In the genomic region with DNA sequence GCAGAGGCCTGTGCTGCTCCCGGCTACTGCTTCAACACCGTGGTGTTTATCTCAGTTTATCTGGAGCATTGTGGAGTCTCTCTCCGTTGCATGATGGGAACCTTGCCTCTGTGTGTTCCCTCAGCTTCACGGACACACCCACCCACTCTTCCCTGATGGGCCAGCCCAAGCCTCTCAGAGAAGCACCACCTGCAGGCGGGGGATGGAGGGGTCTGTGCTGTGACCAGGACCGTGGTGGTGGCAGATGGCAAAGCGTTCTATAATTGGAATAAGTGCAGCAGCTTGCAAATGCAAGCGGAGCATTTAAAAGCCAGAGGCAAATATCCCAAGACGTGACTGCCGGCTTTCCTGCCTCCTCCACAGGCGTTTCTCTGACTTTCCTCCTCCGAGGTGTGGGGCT, we compare ENCODE assay signal across 9 mouse cellular contexts.
DNase-seq lines count a peak whose midpoint lies in the region; ATAC-seq and TF ChIP-seq lines count a peak whose summit lies in the region.
"Had no signal": no experiment of that assay in that cellular context is flagged by ENCODE, and none has a peak within 500 bp of the region (broad histone marks: within the 10 kb centered on the region; RNA-seq: fewer than 3 reads in every experiment).

No protein-coding gene starts in this region.

- no peak for TF ChIP-seq POLR2A in brain, embryonic 14.5 days (IDR thresholded peaks at IDR 0.05; ENCODE audit: borderline replicate concordance, extremely low read depth, insufficient read depth, insufficient read length, poor library complexity, severe bottlenecking)

- no peaks in the 10 kb centered on the region for H3K36me3 ChIP-seq in hindbrain, postnatal 0 days (ENCODE audit: insufficient read depth, low read length)
- H3K36me3 ChIP-seq in midbrain, embryonic 14.5 days (ENCODE audit: control insufficient read depth, insufficient read depth, low read length) = no peaks in the 10 kb centered on the region
- H3K36me3 ChIP-seq in liver, embryonic 12.5 days = no peaks in the 10 kb centered on the region

- peak; percentile 39 for DNase-seq in ES-CJ7 (ENCODE audit: low read depth, low spot score)
- peak; percentile 82 for DNase-seq in brain, embryonic 14.5 days (ENCODE audit: low read depth)
- DNase-seq in hindbrain, postnatal 0 days (ENCODE audit: low spot score) = peak; percentile 54
- peak; percentile 47 for DNase-seq in midbrain, embryonic 14.5 days
- DNase-seq in B cell, adult 2 months = no peak
- no peak for DNase-seq in lung, postnatal 10 days
- no peak for DNase-seq in heart, postnatal 36 days

- WGBS in hindbrain, postnatal 0 days = 29% methylated on average over 12 of the region's 12 CpGs
- 48% methylated on average over 12 of the region's 12 CpGs for WGBS in midbrain, embryonic 14.5 days
- WGBS in liver, embryonic 12.5 days (ENCODE audit: insufficient replicate concordance) = 55% methylated on average over 12 of the region's 12 CpGs

- no peak overlapping the region for H3K4me2 ChIP-seq in hindbrain, postnatal 0 days (ENCODE audit: low read depth, low read length)
- H3K4me2 ChIP-seq in midbrain, embryonic 14.5 days (ENCODE audit: low read length) = no peak overlapping the region
- no peak overlapping the region for H3K4me2 ChIP-seq in liver, embryonic 12.5 days

- H3K4me3 ChIP-seq in hindbrain, postnatal 0 days (ENCODE audit: low read length) = no peak overlapping the region
- no peak overlapping the region for H3K4me3 ChIP-seq in midbrain, embryonic 14.5 days (replicated peaks; ENCODE audit: low read depth, low read length)
- H3K4me3 ChIP-seq in liver, embryonic 12.5 days = no peak overlapping the region

- intact Hi-C loops in heart, postnatal 36 days (cut with DNase I) = no loop called here

- no peak for TF ChIP-seq CTCF in brain, embryonic 14.5 days (IDR thresholded peaks at IDR 0.05; ENCODE audit: borderline replicate concordance, extremely low read depth, insufficient read depth, insufficient read length)
- peak; percentile 15; the same call in 1 of the 2 replicates for TF ChIP-seq CTCF in hindbrain, postnatal 0 days (IDR thresholded peaks at IDR 0.05; ENCODE audit: low read depth)

- peaks cover 14% of the 10 kb centered on the region for H3K4me1 ChIP-seq in hindbrain, postnatal 0 days (ENCODE audit: insufficient read depth, low read length)
- H3K4me1 ChIP-seq in midbrain, embryonic 14.5 days (ENCODE audit: control insufficient read depth, insufficient read depth, low read length) = peaks cover 12% of the 10 kb centered on the region
- no peaks in the 10 kb centered on the region for H3K4me1 ChIP-seq in liver, embryonic 12.5 days

- H3K27me3 ChIP-seq in hindbrain, postnatal 0 days (ENCODE audit: insufficient read depth, low read length) = no peaks in the 10 kb centered on the region
- no peaks in the 10 kb centered on the region for H3K27me3 ChIP-seq in midbrain, embryonic 14.5 days (ENCODE audit: control insufficient read depth, insufficient read depth, low read length)
- no peaks in the 10 kb centered on the region for H3K27me3 ChIP-seq in liver, embryonic 12.5 days (replicated peaks)

- no peak overlapping the region for H3K9ac ChIP-seq in hindbrain, postnatal 0 days (replicated peaks; ENCODE audit: low read length)
- no peak overlapping the region for H3K9ac ChIP-seq in midbrain, embryonic 14.5 days (replicated peaks; ENCODE audit: low read length)
- H3K9ac ChIP-seq in liver, embryonic 12.5 days = no peak overlapping the region

- no peak for ATAC-seq in hindbrain, postnatal 0 days
- ATAC-seq in midbrain, embryonic 14.5 days (ENCODE audit: low FRiP score, low TSS enrichment) = no peak
- no peak for ATAC-seq in liver, embryonic 12.5 days

- peak overlapping the region; percentile 63; the same call in 1 of the 2 replicates for H3K27ac ChIP-seq in hindbrain, postnatal 0 days
- H3K27ac ChIP-seq in midbrain, embryonic 14.5 days (replicated peaks; ENCODE audit: low read depth, low read length) = 0 out of 2 replicates have a peak overlapping the region, but pooled peaks have one; percentile 27
- H3K27ac ChIP-seq in liver, embryonic 12.5 days = no peak overlapping the region
- H3K27ac ChIP-seq: macrophage had no signal

- no peaks in the 10 kb centered on the region for H3K9me3 ChIP-seq in hindbrain, postnatal 0 days (ENCODE audit: low read length)
- H3K9me3 ChIP-seq in midbrain, embryonic 14.5 days (ENCODE audit: control insufficient read depth, low read length) = no peaks in the 10 kb centered on the region
- H3K9me3 ChIP-seq in liver, embryonic 12.5 days (replicated peaks) = peaks cover 9% of the 10 kb centered on the region; the same call in 1 of the 2 replicates

Comparison
In these comparisons a context has a peak if more than half of its experiments do, and no peak if none do; other contexts are left out.
1. DNase-seq: peak in ES-CJ7 (single experiment), brain, embryonic 14.5 days (single experiment), hindbrain, postnatal 0 days (single experiment) and midbrain, embryonic 14.5 days (single experiment); none in B cell, adult 2 months (0 of 2), lung, postnatal 10 days (single experiment) and heart, postnatal 36 days (0 of 2).